Mouse (Mus musculus): Measurements from ENCODE around the gene Thap4.

Gene Thap4

GRCm38 (mm10) chr1:93746179-93746578, 8.5 kb downstream of the Thap4 start:
- in situ Hi-C loops (cut with MboI, MseI), result no loop called here

GRCm38 (mm10) chr1:93742910-93743309, 11.8 kb downstream of the Thap4 start:
- in situ Hi-C loops (cut with MboI, MseI), result no loop called here

GRCm38 (mm10) chr1:93741987-93742386, 12.7 kb downstream of the Thap4 start:
- in situ Hi-C loops (cut with MboI, MseI), result no loop called here

GRCm38 (mm10) chr1:93740671-93741070, 14.0 kb downstream of the Thap4 start:
- in situ Hi-C loops (cut with MboI, MseI), result no loop called here

- in situ Hi-C loops (cut with MboI, MseI), result loop anchor here (10.0 kb wide), 1 partner anchor 1093 kb away; the partner anchor contains the start of genes Cops9 and Otos
These were observed 17.0 kb downstream of the Thap4 start for GRCm38 (mm10) chr1:93737711-93738110.

GRCm38 (mm10) chr1:93735859-93736258, 18.8 kb downstream of the Thap4 start:
- in situ Hi-C loops (cut with MboI, MseI), result loop anchor here (10.0 kb wide), 1 partner anchor 1091 kb away; the partner anchor contains the start of genes Cops9 and Otos

- in situ Hi-C loops (cut with MboI, MseI), result loop anchor here (10.0 kb wide), 1 partner anchor 1087 kb away; the partner anchor contains the start of genes Cops9 and Otos
These were observed 22.8 kb downstream of the Thap4 start for GRCm38 (mm10) chr1:93731880-93732281.

GRCm38 (mm10) chr1:93731103-93731502, 23.6 kb downstream of the Thap4 start:
- in situ Hi-C loops (cut with MboI, MseI), result loop anchor here (10.0 kb wide), 1 partner anchor 1086 kb away; the partner anchor contains the start of genes Cops9 and Otos

GRCm38 (mm10) chr1:93726974-93727373, 27.7 kb downstream of the Thap4 start:
- in situ Hi-C loops (cut with MboI, MseI), result no loop called here

GRCm38 (mm10) chr1:93726116-93726515, 28.5 kb downstream of the Thap4 start:
- in situ Hi-C loops (cut with MboI, MseI), result no loop called here

- in situ Hi-C loops (cut with MboI, MseI), result no loop called here
These were observed 29.0 kb downstream of the Thap4 start for GRCm38 (mm10) chr1:93725665-93726064.

- in situ Hi-C loops (cut with MboI, MseI), result no loop called here
These were observed 30.0 kb downstream of the Thap4 start for GRCm38 (mm10) chr1:93724623-93725022.

GRCm38 (mm10) chr1:93721557-93721956, 33.1 kb downstream of the Thap4 start:
- in situ Hi-C loops (cut with MboI, MseI), result no loop called here

- in situ Hi-C loops (cut with MboI, MseI), result no loop called here
These were observed 38.5 kb downstream of the Thap4 start for GRCm38 (mm10) chr1:93716166-93716565.

GRCm38 (mm10) chr1:93705389-93705788, 49.3 kb downstream of the Thap4 start:
- in situ Hi-C loops (cut with MboI, MseI), result no loop called here

GRCm38 (mm10) chr1:93704341-93704740, 50.3 kb downstream of the Thap4 start:
- in situ Hi-C loops (cut with MboI, MseI), result no loop called here

- in situ Hi-C loops (cut with MboI, MseI), result no loop called here
These were observed 51.1 kb downstream of the Thap4 start for GRCm38 (mm10) chr1:93703472-93704048.

- in situ Hi-C loops (cut with MboI, MseI), result no loop called here
These were observed 52.6 kb downstream of the Thap4 start for GRCm38 (mm10) chr1:93702106-93702505.

- in situ Hi-C loops (cut with MboI, MseI), result no loop called here
These were observed 55.5 kb downstream of the Thap4 start for GRCm38 (mm10) chr1:93699159-93699558.

- in situ Hi-C loops (cut with MboI, MseI), result no loop called here
These were observed 57.3 kb downstream of the Thap4 start for GRCm38 (mm10) chr1:93697317-93697716.

GRCm38 (mm10) chr1:93694966-93695365, 59.7 kb downstream of the Thap4 start:
- in situ Hi-C loops (cut with MboI, MseI), result no loop called here

GRCm38 (mm10) chr1:93693943-93694342, 60.7 kb downstream of the Thap4 start:
- in situ Hi-C loops (cut with MboI, MseI), result no loop called here

- in situ Hi-C loops (cut with MboI, MseI), result no loop called here
These were observed 61.2 kb downstream of the Thap4 start for GRCm38 (mm10) chr1:93693502-93693901.

GRCm38 (mm10) chr1:93692773-93693172, 61.9 kb downstream of the Thap4 start:
- in situ Hi-C loops (cut with MboI, MseI), result no loop called here

Measured in T-helper 1 cell (primary cell).